Mouse (Mus musculus): ENCODE data around the gene Klf12.
"Not testable (repeated sequence)": the region's sequence is repeated elsewhere in the genome, so short reads cannot be mapped to it uniquely, and the experiment has no call there.

The Klf12 gene

DNA sequence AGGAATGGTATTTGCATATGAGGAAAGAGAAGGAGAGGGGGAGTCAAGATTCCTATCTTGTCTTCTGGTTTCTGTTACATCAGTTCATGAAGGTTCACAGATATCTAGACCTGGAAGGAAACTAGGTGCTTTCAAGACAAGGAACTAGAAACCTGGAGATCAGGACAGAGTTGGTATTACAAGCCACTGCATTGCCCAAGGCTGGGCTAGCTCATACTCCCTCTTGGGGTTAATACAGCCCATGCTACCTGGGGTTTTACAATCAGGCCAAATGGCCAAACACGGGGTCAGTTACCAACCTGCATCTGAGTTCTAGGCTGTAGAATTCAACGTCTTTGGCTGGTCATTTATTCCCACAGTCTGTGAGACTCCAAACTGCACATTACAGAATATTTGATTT, 398.9 kb downstream of the Klf12 start:
- CTCF ChIA-PET = no interaction called here

DNA sequence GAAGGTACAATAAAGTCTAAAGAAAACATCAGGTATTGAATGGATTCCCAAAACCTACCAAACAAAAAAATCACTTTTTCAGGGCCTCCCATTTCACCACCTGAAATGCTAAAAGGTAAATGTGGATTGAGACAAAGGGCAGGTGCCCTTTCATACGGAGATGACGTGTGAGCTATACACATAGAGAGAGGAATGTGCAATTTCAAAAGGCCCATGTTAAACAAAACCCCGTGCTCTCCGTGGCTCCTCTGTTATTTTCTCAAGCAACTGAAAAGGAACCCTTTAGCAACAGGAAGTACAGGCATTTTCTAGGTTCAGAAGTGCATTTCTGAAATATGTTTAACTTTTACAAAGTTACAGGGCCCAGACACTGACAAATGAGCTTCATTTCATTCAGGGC, 399.4 kb downstream of the Klf12 start:
- CTCF ChIA-PET = no interaction called here

- CTCF ChIA-PET = no interaction called here
These were observed 407.5 kb downstream of the Klf12 start for GRCm38 (mm10) chr14:99876791-99877578.

GRCm38 (mm10) chr14:99873725-99874124, 410.8 kb downstream of the Klf12 start:
- CTCF ChIA-PET = no interaction called here

DNA sequence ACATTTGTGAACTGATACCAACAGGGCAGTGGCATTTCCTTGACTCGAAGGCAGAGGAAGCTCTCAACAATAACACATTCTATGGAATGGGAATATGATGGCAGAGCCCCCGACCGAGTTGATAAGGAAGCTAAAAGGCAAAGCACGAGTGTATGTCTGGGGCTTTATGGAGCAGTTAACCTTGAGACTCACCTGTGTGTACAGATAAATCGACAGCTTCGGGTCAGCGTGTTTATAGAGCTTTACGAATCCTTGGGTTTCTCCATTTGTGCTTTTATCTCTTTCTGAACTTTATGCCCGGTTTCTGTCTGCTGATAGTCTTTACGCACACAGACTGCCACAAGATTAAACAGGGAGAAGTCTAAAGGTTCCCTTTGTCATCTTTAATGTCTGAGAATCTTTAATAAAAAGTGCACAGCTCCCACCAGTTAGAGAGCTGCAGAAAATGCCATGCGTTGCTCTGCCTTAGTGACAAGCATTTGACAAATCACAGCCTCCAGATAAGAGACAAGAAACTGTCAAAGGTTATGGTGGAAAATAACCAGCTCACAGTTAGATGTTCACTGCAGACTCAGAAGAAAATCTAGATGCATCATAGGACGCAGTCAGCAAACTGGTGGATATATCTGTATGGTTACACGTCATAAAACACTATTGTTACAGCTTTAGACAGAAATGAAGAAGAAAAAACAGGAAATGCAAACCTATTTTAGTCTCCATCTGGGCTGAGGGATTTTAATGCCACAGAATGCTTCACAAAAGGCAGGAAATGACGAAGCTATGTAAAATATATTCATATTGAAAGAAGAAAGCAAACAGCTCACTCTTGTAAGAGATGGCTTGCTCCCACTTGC, 428.1 kb downstream of the Klf12 start:
- CTCF ChIA-PET = no interaction called here

DNA sequence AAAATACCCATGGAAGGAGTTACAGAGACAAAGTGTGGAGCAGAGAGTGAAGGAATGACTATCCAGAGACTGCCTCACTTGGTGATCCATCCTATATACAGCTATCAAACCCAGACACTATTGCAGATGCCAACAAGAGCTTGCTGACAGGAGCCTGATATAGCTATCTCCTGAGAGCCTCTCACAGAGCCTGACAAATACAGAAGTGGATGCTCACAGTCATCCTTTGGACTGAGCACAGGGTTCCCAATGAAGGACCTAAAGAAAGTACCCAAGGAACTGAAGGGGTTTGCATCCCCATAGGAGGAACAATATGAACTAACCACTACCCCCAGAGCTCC, 430.0 kb downstream of the Klf12 start:
- CTCF ChIA-PET = not testable (repeated sequence)

DNA sequence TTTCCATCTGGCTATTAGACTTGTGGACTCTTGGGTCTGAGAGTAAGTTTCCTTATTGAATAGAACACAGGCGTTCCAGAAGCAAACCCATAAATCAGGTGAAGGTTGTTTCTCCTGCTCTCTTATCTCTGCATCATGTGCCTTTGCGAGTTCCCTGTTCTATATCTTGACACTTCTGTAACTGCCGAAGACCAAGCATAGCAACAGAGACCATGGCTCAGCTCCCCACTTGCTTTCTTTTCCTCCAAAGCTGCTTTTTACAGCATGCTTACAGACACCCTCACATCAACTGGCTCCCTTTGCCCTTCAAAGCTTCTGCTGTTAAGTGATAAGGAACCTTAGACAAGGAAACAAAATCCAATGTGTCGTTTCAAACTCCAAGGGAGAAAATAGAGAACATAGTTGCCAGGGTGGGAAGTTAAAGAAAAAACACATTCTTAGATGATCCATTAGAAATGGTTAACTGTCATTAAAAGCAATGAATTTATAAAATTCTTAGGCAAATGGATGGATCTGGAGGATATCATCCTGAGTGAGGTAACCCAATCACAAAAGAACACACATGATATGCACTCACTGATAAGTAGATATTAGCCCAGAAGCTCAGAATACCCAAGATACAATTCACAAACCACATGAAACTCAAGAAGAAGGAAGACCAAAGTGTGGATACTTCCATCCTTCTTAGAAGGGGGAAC, 430.6 kb downstream of the Klf12 start:
- CTCF ChIA-PET = not testable (repeated sequence)

GRCm38 (mm10) chr14:99850350-99850749, 434.1 kb downstream of the Klf12 start:
- CTCF ChIA-PET = no interaction called here

DNA sequence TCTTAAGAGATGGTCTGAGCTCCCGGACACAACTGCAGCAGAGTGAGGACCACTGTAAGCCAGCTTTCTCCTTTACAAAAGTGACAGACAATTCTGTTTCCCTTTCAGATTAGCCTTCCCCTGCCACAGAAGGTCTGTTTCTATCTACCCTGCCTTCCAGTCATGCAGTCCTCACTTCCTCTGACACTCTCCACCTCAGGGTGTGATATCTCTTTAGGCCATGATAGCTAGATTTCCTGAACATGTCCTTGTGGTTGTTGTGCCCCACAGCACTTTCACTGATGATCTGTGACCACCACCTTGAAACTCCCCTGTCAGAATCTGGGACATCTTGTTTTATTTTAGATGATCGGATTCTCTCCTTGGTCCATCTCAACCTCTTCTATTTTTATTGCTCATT, 437.0 kb downstream of the Klf12 start:
- CTCF ChIA-PET = no interaction called here

DNA sequence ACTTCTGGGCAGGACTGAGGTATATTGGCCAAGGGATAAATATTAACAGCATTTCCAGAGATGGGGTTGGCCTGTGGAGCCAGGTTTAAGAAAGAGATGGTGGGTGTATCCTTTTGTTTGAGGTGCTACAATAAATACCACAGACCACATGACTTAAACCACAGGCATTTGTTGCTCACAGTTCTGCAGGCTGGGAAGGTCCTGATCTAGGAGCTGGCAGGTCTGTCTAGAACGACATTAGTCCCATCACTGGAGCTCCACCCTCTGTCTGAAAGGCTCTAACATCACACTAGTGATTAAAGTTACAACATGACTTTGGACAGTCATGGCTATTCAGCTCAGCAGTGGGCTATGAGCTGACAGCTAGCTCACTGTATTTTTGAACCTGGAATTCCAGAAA, 457.8 kb downstream of the Klf12 start:
- CTCF ChIA-PET = no interaction called here

Measured in spleen, embryonic (tissue).